Mouse (Mus musculus) stomach, embryonic 14.5 days (tissue): ENCODE results near the gene Ttc39a. TPM values are rescaled to one million over a fixed set of nuclear protein-coding genes. Genes with fewer than 3 reads are reported as not detected.

Experiments
- ATAC-seq: fragments of 200-750 bp; cut with Nextera tagmentation; 2 replicates; pipeline ENCODE4 v1.8.0; 2017; ENCODE audit warnings: low read depth, moderate TSS enrichment; ENCODE audit not compliant: insufficient number of reproducible peaks, insufficient read depth, low FRiP score
- H3K27ac ChIP-seq: fragments of 300-500 bp; sonication (generic); 2 replicates; pipeline ENCODE4 v1.5.1; 2014; ENCODE audit warnings: mild to moderate bottlenecking, low read length, moderate library complexity, mixed read lengths
- H3K27me3 ChIP-seq: fragments of 300-500 bp; sonication (generic); 2 replicates; pipeline ENCODE4 v1.6.1; 2014; ENCODE audit warnings: low read length, control low read depth, mixed read lengths; ENCODE audit not compliant: control insufficient read depth, insufficient read depth
- H3K36me3 ChIP-seq: fragments of 300-500 bp; sonication (generic); 2 replicates; pipeline ENCODE4 v1.6.1; 2014; ENCODE audit warnings: mild to moderate bottlenecking, control low read depth, low read length, moderate library complexity, mixed read lengths; ENCODE audit not compliant: control insufficient read depth, insufficient read depth
- H3K4me1 ChIP-seq: fragments of 300-500 bp; sonication (generic); 2 replicates; pipeline ENCODE4 v1.6.1; 2014; ENCODE audit warnings: low read length, control low read depth, mixed read lengths; ENCODE audit not compliant: control insufficient read depth, insufficient read depth
- H3K4me2 ChIP-seq: fragments of 300-500 bp; sonication (generic); replicated peaks from 2 replicates; pipeline ENCODE4 v1.6.1; 2014; ENCODE audit warnings: low read depth, low read length, control low read depth
- H3K4me3 ChIP-seq: fragments of 300-500 bp; sonication (generic); 2 replicates; pipeline ENCODE4 v1.5.1; 2014; ENCODE audit warnings: low read depth, low read length, control low read depth
- H3K9ac ChIP-seq: fragments of 300-500 bp; sonication (generic); replicated peaks from 2 replicates; pipeline ENCODE4 v1.6.1; 2014; ENCODE audit warnings: low read depth, mild to moderate bottlenecking, control low read depth, low read length, moderate library complexity, mixed read lengths
- H3K9me3 ChIP-seq: fragments of 300-500 bp; sonication (generic); 2 replicates; pipeline ENCODE4 v1.6.1; 2016; ENCODE audit warnings: low read depth, low read length, control low read depth; ENCODE audit not compliant: control insufficient read depth
- WGBS: fragments of 180-500 bp; shearing (Covaris S2); extraction: QIAGEN DNeasy Blood & Tissue Kit; methylation state at CpG from one replicate; pipeline ENCODE4 v1.1.7; 2014; 5-methylcytosine and 5-hydroxymethylcytosine counted together
- polyA plus RNA-seq: library from polyadenylated mRNA; unstranded; fragments of >200 nt; fragmentation: Nextera tagmentation; extraction: Ambion mirVana; gene quantifications from 2 replicates; pipeline ENCODE4 v1.2.1, GENCODE M21; 2014

The Ttc39a gene
- polyA plus RNA-seq, 1 experiment from 2014 or later = 10.1 TPM

DNA sequence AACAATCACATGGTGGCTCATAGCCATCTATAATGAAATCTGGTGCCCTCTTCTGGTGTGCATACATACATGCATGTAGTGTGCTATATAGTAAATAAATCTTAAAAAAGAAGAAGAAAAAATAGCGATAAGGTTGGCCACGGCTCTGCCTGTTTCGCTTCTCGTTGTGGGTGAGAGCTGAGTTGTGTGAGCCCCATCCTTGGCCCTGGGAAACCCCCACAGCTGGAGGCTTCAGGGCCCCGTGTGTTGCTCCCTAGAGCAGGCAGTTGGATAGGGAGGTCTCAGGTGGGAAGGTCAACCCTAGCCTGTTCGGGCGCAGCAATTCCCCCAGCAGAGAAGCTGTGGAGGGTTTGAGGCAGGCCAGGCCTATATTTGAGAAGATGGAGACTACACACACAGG is 23.8 kb downstream of the Ttc39a start:
- Histone ChIP-seq H3K4me2 (no peak overlapping the region), H3K4me1 (no peaks in the 10 kb centered on the region), H3K36me3 (no peaks in the 10 kb centered on the region), H3K27ac (no peak overlapping the region), H3K9me3 (no peaks in the 10 kb centered on the region), H3K4me3 (no peak overlapping the region), H3K27me3 (no peaks in the 10 kb centered on the region), H3K9ac (no peak overlapping the region)
- ATAC-seq = no peak
- 93% methylated on average over 7 of the region's 7 CpGs for WGBS

DNA sequence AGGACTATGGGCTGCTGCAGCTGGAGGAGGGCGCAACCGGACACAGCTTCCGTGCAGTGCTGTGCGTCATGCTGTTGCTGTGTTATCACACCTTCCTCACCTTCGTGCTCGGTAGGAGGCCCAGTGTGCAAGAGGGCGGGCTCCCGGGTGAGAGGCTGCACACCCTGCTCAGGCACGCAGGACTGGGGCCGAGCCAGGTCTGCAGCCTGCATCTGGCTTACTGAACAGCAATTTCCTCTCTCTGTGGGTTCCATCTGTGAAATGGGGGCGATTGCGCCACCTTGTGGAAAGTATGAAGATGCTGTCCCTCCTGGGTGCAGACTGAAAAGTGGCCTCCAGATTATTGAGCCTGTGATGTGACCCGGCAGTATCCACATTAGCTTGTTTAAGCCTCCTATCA is 24.4 kb downstream of the Ttc39a start:
- ATAC-seq = peak; percentile 76; the same call in 1 of the 2 replicates
- no peaks in the 10 kb centered on the region for H3K4me1 ChIP-seq
- no peak overlapping the region for H3K4me3 ChIP-seq
- no peaks in the 10 kb centered on the region for H3K9me3 ChIP-seq
- no peak overlapping the region for H3K4me2 ChIP-seq
- no peak overlapping the region for H3K9ac ChIP-seq
- H3K27ac ChIP-seq = no peak overlapping the region
- H3K36me3 ChIP-seq = no peaks in the 10 kb centered on the region
- 49% methylated on average over 13 of the region's 13 CpGs for WGBS
- H3K27me3 ChIP-seq = no peaks in the 10 kb centered on the region

DNA sequence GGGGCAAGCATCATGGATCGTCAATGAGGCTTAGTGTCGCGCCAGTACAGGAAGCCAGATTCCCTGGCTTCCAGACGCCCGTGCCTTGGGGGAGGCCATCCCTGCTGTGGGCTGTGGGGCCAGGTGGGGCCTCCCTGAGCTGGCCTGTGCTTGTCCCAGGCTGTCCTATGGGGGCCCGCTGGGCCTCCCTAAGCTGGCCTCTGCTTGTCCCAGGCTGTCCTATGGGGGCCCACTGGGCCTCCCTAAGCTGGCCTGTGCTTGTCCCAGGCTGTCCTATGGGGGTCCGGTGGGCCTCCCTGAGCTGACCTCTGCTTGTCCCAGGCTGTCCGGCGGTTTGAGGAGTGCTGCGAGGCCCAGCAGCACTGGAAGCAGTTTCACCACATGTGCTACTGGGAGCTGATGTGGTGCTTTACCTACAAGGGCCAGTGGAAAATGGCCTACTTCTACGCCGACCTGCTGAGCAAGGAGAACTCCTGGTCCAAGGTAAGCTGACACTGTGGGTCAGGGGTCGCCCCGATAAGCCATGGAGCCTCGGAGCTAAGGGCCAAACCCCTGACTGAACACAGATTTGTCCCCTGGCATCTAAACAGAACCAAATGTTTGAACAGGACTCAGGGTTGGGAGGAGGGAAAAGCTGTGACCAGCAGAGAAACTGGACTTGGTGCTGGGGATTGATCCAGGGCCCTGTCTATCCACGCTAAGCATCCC is 26.4 kb downstream of the Ttc39a start:
- no peak overlapping the region for H3K9ac ChIP-seq
- H3K4me2 ChIP-seq = no peak overlapping the region
- no peaks in the 10 kb centered on the region for H3K4me1 ChIP-seq
- no peak for ATAC-seq
- whole genome bisulfite sequencing = 58% methylated on average over 16 of the region's 16 CpGs
- no peak overlapping the region for H3K4me3 ChIP-seq
- no peak overlapping the region for H3K27ac ChIP-seq
- no peaks in the 10 kb centered on the region for H3K9me3 ChIP-seq
- no peaks in the 10 kb centered on the region for H3K27me3 ChIP-seq
- H3K36me3 ChIP-seq = no peaks in the 10 kb centered on the region

DNA sequence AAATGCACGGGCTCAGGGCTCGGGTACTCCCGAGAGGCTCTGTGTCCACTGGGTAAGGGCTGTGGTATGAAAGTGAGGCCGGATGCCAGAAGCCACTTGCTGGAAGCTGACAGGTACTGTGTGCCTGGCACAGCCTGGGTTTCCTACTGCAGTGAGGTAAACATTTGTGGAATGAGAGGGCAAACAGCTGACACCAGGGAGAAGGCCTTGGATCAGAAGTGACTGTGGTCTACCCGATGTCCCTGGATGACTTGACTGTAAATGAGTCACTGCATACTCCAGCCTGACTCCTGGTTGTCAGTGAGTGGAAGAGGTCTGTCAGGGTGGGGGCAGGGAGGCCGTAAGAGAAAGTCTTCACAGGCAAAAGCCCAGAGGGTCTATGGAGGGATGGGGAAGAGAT is 27.2 kb downstream of the Ttc39a start:
- no peaks in the 10 kb centered on the region for H3K9me3 ChIP-seq
- no peak overlapping the region for H3K4me2 ChIP-seq
- H3K36me3 ChIP-seq = no peaks in the 10 kb centered on the region
- no peaks in the 10 kb centered on the region for H3K27me3 ChIP-seq
- 51% methylated on average over 6 of the region's 6 CpGs for WGBS
- H3K9ac ChIP-seq = no peak overlapping the region
- no peak for ATAC-seq
- H3K4me1 ChIP-seq = no peaks in the 10 kb centered on the region
- H3K4me3 ChIP-seq = no peak overlapping the region
- H3K27ac ChIP-seq = no peak overlapping the region

DNA sequence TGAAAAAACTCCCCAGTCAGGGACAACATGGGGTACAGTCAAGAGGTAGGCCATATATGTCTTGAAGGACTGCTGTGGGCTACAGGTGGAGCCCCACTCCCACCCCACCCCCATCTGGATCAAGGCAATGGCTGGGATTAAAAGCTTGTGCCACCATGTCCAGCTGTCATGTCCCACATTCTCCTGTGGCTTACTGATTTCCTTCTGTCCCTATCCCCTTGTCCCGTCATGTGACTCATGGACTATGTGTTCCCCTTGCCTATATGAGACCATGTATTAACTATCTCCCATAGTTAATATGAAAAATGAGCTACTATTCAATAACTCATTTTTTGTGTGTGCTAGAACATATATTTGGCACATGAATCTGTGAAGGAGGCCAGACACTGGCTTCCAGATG is 27.8 kb downstream of the Ttc39a start:
- Histone ChIP-seq H3K27me3 (no peaks in the 10 kb centered on the region), H3K36me3 (no peaks in the 10 kb centered on the region), H3K27ac (no peak overlapping the region), H3K9ac (no peak overlapping the region), H3K4me2 (no peak overlapping the region), H3K9me3 (no peaks in the 10 kb centered on the region), H3K4me3 (no peak overlapping the region), H3K4me1 (no peaks in the 10 kb centered on the region)
- ATAC-seq = no peak
- WGBS = 88% methylated on average over 1 of the region's 1 CpGs

DNA sequence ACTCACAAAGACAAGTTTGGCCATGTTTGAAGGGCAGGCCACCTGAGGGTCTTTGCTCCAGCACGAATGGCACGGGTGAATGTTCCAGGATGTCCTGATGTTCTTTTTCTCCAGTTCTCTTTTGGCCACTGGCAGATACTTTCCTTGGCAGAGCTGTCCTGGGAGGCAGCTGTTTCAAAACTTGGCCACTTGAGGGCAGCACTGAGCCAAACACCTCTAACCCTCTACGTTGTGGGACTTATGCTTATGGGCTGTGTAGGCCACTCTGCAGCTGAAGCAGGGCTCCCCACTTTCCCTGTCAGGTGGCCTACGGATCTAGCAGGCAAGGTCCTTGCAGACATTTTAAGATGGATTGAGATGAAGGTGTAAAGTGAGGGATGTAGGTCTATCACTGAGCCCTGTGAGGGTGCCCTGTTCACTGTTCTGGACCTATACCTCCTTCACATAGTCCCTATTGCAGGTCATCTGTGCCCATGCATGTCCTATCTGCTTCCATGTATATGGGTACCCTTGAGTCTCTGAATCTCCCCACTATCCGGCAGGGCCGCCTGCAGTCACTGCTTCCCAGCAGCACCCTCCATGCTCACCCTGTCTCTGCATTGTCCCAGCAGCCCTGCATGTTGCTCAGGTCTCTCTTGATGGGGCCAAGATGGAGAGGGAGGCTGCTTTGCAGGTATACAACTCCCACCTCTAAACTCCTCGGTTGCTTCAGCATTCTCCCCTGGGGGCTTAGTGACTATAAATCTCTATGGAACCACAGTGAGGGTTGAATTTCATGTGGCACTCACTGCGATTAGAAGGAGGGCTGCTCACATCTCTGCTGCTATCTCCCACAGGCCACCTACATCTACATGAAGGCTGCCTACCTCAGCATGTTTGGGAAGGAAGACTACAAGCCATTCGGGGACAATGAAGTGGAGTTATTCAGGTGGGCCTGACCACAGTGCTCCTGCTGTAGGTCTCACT is 31.8 kb downstream of the Ttc39a start:
- peak; percentile 65 for ATAC-seq
- no peak overlapping the region for H3K27ac ChIP-seq

DNA sequence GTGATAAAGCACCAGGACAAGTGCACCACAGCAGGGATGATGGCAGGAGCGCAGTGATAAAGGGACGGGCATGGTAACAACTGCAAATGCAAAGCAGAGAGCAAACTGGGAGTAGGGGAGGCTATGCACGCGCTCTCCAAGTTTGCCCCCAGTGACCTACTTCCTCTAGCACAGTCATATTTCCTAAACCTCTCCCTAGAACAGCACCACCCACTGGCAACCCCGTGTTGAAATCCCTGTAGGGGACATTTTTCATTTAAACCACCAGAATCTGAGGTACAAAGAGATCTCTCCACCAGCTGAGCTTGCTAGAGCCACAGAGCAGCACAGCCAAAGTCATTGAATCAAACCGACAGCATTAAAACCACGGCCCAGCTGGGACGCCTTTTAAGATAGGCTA is 32.7 kb downstream of the Ttc39a start:
- Histone ChIP-seq H3K9ac (no peak overlapping the region), H3K27ac (no peak overlapping the region), H3K4me1 (no peaks in the 10 kb centered on the region), H3K9me3 (no peaks in the 10 kb centered on the region), H3K27me3 (no peaks in the 10 kb centered on the region), H3K4me2 (no peak overlapping the region), H3K36me3 (no peaks in the 10 kb centered on the region; the same call in 1 of the 2 replicates), H3K4me3 (no peak overlapping the region)
- 73% methylated on average over 8 of the region's 8 CpGs for WGBS
- ATAC-seq = no peak

More for the DNA sequence above, 31.8 kb downstream of the Ttc39a start:
- Histone ChIP-seq H3K27me3 (no peaks in the 10 kb centered on the region), H3K4me2 (no peak overlapping the region), H3K36me3 (no peaks in the 10 kb centered on the region; the same call in 1 of the 2 replicates), H3K9me3 (no peaks in the 10 kb centered on the region), H3K4me3 (no peak overlapping the region), H3K4me1 (no peaks in the 10 kb centered on the region), H3K9ac (no peak overlapping the region)
- WGBS = 57% methylated on average over 9 of the region's 9 CpGs

DNA sequence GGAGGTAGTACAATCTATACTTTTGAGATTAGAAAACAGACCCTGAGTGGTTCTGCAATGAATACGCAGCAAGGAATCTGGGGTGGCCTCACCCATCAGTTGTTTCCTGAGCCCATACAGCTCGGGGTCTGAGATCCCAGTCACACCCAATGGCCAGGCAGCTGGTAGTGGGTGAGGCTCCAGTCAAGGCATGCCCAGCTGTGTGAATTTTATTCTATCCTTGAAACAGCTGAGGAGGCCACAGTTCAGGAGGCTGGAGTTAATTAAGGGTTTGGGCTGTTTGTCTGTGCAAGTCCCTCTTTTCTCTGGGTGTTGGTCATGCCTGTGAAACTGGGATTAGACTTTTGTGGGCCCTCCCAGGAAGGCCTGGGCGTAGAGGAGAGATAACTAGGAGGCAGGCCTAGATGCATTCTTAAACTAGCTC is 33.4 kb downstream of the Ttc39a start:
- no peak; the same call in 1 of the 2 replicates for ATAC-seq

More for the DNA sequence above, 33.4 kb downstream of the Ttc39a start:
- H3K4me1 ChIP-seq = no peaks in the 10 kb centered on the region
- H3K4me2 ChIP-seq = no peak overlapping the region
- H3K9ac ChIP-seq = no peak overlapping the region
- 65% methylated on average over 3 of the region's 3 CpGs for WGBS
- no peak overlapping the region for H3K4me3 ChIP-seq
- no peak overlapping the region for H3K27ac ChIP-seq
- H3K9me3 ChIP-seq = no peaks in the 10 kb centered on the region
- H3K36me3 ChIP-seq = no peaks in the 10 kb centered on the region; the same call in 1 of the 2 replicates
- H3K27me3 ChIP-seq = no peaks in the 10 kb centered on the region
